Comparison of ENCODE assay signal across 23 mouse cellular contexts in genomic region chr6:127896425-127896824, GRCm38 (mm10). TPM values are rescaled to one million over a fixed set of nuclear protein-coding genes. Genes with fewer than 3 reads are reported as not detected.
A peak's percentile ranks its signal among the peaks of the same experiment; 100 is the strongest.
DNase-seq lines count a peak whose midpoint lies in the region; ATAC-seq and TF ChIP-seq lines count a peak whose summit lies in the region.
"Had no signal": no experiment of that assay in that cellular context is flagged by ENCODE, and none has a peak within 500 bp of the region (broad histone marks: within the 10 kb centered on the region; RNA-seq: fewer than 3 reads in every experiment).

No protein-coding gene starts in this region.

- DNase-seq in lung, adult 18-20 months: peak; percentile 20 to 40
- DNase-seq in lung, postnatal 4 days: no peak
- DNase-seq in lung, postnatal 0 days (ENCODE audit: low spot score): no peak
- DNase-seq in lung, adult 2 months: no peak
- peak; percentile 78 for DNase-seq in midbrain, embryonic 11.5 days (ENCODE audit: low spot score, missing footprints)
- peak; percentile 22 for DNase-seq in adipocyte (ENCODE audit: low spot score)
- no peak for DNase-seq in embryo, embryonic 11 days
- DNase-seq: adrenal gland, adult 2 months; adrenal gland, postnatal 10 days; adrenal gland, postnatal 25 days; cerebellum, adult 11 months; cerebellum, adult 18-20 months; cerebellum, adult 8-10 months; cerebellum, adult 9-11 months; cerebellum, postnatal 36 days; forebrain, postnatal 0 days had no signal

- H3K27ac ChIP-seq in lung, postnatal 0 days (ENCODE audit: low read length): no peak overlapping the region
- no peak overlapping the region for H3K27ac ChIP-seq in midbrain, embryonic 11.5 days (ENCODE audit: low read depth, low read length)
- H3K27ac ChIP-seq in midbrain, embryonic 13.5 days: no peak overlapping the region
- H3K27ac ChIP-seq: embryonic facial prominence, embryonic 10.5 days; embryonic facial prominence, embryonic 12.5 days; forebrain, embryonic 13.5 days; forebrain, embryonic 15.5 days had no signal

- H3K9ac ChIP-seq in lung, postnatal 0 days (replicated peaks; ENCODE audit: low read depth): no peak overlapping the region
- H3K9ac ChIP-seq in midbrain, embryonic 11.5 days (ENCODE audit: low read length): no peak overlapping the region
- no peak overlapping the region for H3K9ac ChIP-seq in midbrain, embryonic 13.5 days (replicated peaks)
- H3K9ac ChIP-seq: embryonic facial prominence, embryonic 12.5 days; forebrain, embryonic 13.5 days; forebrain, embryonic 15.5 days; forebrain, postnatal 0 days had no signal

- TF ChIP-seq POLR2A in lung, adult 2 months (IDR thresholded peaks at IDR 0.05; ENCODE audit: borderline replicate concordance, extremely low read depth, low read depth, low read length): no peak

- H3K4me2 ChIP-seq in lung, postnatal 0 days (replicated peaks; ENCODE audit: low read depth, low read length): no peak overlapping the region
- no peak overlapping the region for H3K4me2 ChIP-seq in midbrain, embryonic 11.5 days
- no peak overlapping the region for H3K4me2 ChIP-seq in midbrain, embryonic 13.5 days (replicated peaks)
- H3K4me2 ChIP-seq: embryonic facial prominence, embryonic 12.5 days; forebrain, embryonic 13.5 days; forebrain, embryonic 15.5 days had no signal

- no peaks in the 10 kb centered on the region for H3K36me3 ChIP-seq in lung, postnatal 0 days (ENCODE audit: insufficient read depth, low read length)
- no peaks in the 10 kb centered on the region for H3K36me3 ChIP-seq in midbrain, embryonic 11.5 days (ENCODE audit: control insufficient read depth, insufficient read depth, low read length)
- no peaks in the 10 kb centered on the region for H3K36me3 ChIP-seq in midbrain, embryonic 13.5 days
- H3K36me3 ChIP-seq: embryonic facial prominence, embryonic 10.5 days; embryonic facial prominence, embryonic 12.5 days; forebrain, embryonic 15.5 days had no signal

- no peaks in the 10 kb centered on the region for H3K27me3 ChIP-seq in lung, postnatal 0 days (replicated peaks; ENCODE audit: insufficient read depth, low read length)
- no peaks in the 10 kb centered on the region for H3K27me3 ChIP-seq in midbrain, embryonic 11.5 days (ENCODE audit: control insufficient read depth, insufficient read depth, low read length)
- no peaks in the 10 kb centered on the region for H3K27me3 ChIP-seq in midbrain, embryonic 13.5 days
- H3K27me3 ChIP-seq: embryonic facial prominence, embryonic 12.5 days; forebrain, embryonic 13.5 days; forebrain, embryonic 15.5 days had no signal

- no peaks in the 10 kb centered on the region for H3K9me3 ChIP-seq in lung, postnatal 0 days (ENCODE audit: low read length)
- H3K9me3 ChIP-seq in midbrain, embryonic 11.5 days (ENCODE audit: control insufficient read depth, low read length): no peaks in the 10 kb centered on the region
- no peaks in the 10 kb centered on the region for H3K9me3 ChIP-seq in midbrain, embryonic 13.5 days
- H3K9me3 ChIP-seq: embryonic facial prominence, embryonic 10.5 days; embryonic facial prominence, embryonic 12.5 days; forebrain, embryonic 13.5 days; forebrain, embryonic 15.5 days had no signal

- WGBS in lung, postnatal 0 days: 56% methylated on average over 3 of the region's 3 CpGs
- 61% methylated on average over 3 of the region's 3 CpGs for WGBS in lung, adult 2 months
- WGBS in midbrain, embryonic 11.5 days: 84% methylated on average over 3 of the region's 3 CpGs
- WGBS in midbrain, embryonic 13.5 days: 94% methylated on average over 3 of the region's 3 CpGs

- no peak for TF ChIP-seq CTCF in lung, postnatal 0 days (IDR thresholded peaks at IDR 0.05)
- TF ChIP-seq CTCF in lung, adult 2 months (IDR thresholded peaks at IDR 0.05; ENCODE audit: insufficient read depth, low read length): no peak

- H3K4me3 ChIP-seq in lung, postnatal 0 days (ENCODE audit: low read depth, low read length): no peak overlapping the region
- no peak overlapping the region for H3K4me3 ChIP-seq in lung, adult 2 months (replicated peaks; ENCODE audit: extremely low read depth, low read depth, low read length)
- no peak overlapping the region for H3K4me3 ChIP-seq in midbrain, embryonic 11.5 days (ENCODE audit: low read depth, low read length)
- H3K4me3 ChIP-seq in midbrain, embryonic 13.5 days (replicated peaks): no peak overlapping the region
- H3K4me3 ChIP-seq: embryonic facial prominence, embryonic 10.5 days; embryonic facial prominence, embryonic 12.5 days; forebrain, embryonic 13.5 days; forebrain, embryonic 15.5 days had no signal

- no peak for TF ChIP-seq EP300 in lung, postnatal 0 days (IDR thresholded peaks at IDR 0.05)

- ATAC-seq in lung, postnatal 0 days: peak; percentile 42; the same call in 1 of the 2 replicates
- no peak for ATAC-seq in midbrain, embryonic 11.5 days (ENCODE audit: low FRiP score)
- no peak for ATAC-seq in midbrain, embryonic 13.5 days
- ATAC-seq: activated CD4-positive, CD25-positive, alpha-beta regulatory T cell, adult 4 months; forebrain, embryonic 13.5 days; forebrain, embryonic 15.5 days; forebrain, postnatal 0 days; Patski had no signal

- H3K4me1 ChIP-seq in lung, postnatal 0 days (ENCODE audit: insufficient read depth, low read depth, low read length): no peaks in the 10 kb centered on the region
- H3K4me1 ChIP-seq in lung, adult 2 months (ENCODE audit: control insufficient read depth, insufficient read depth, low read length): peaks cover 4% of the 10 kb centered on the region; the same call in 1 of the 2 replicates
- H3K4me1 ChIP-seq in midbrain, embryonic 11.5 days (ENCODE audit: control insufficient read depth, insufficient read depth, low read length): no peaks in the 10 kb centered on the region
- H3K4me1 ChIP-seq in midbrain, embryonic 13.5 days (replicated peaks): peaks cover 11% of the 10 kb centered on the region

RNA-seq across cellular contexts. Expression of gene Tspan11, which starts 9.0 kb away (rescaled TPM):
- polyA plus RNA-seq in lung, postnatal 0 days (2015; fragmentation: Nextera tagmentation; extraction: Ambion mirVana): 45.0 and 64.3 TPM in 2 replicates
- polyA plus RNA-seq in lung, adult 2 months (2012; rRNA removed): 47.4 and 85.7 TPM in 2 replicates
- polyA plus RNA-seq in midbrain, embryonic 11.5 days (2014; fragmentation: Nextera tagmentation; extraction: Ambion mirVana): 10.8 and 13.3 TPM in 2 replicates
- polyA plus RNA-seq in midbrain, embryonic 13.5 days (2015; fragmentation: Nextera tagmentation; extraction: Ambion mirVana): 13.9 and 14.6 TPM in 2 replicates
- polyA plus RNA-seq: activated CD4-positive, CD25-positive, alpha-beta regulatory T cell, adult 4 months; Patski had no signal

Comparison
In these comparisons a context has a peak if more than half of its experiments do, and no peak if none do; other contexts are left out.
1. DNase-seq: peak in lung, adult 18-20 months (2 of 2), midbrain, embryonic 11.5 days (single experiment) and adipocyte (single experiment); none in lung, postnatal 4 days (0 of 2), lung, postnatal 0 days (single experiment), lung, adult 2 months (single experiment) and embryo, embryonic 11 days (single experiment).